Mouse (Mus musculus): ENCODE results near the gene Fbxw4.

DNA sequence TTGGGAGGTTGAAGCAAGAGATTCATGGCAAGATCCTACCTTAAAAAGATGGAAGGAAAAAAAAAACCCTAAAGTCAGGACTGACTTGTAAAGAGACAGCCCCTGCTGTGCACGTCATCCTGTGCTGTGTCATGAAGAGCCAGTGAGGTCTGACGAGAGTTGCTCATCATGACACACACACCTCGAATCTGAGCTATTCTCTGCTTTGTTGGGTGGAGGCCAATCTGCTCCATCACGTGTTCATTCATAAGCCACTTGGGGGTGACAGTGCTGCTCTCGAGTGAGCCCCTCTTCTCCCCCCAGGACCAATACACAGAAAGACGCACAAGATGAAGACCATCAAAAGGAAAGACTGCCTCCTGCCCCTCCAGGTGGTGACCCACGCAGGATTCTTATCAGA, 126.5 kb downstream of the Fbxw4 start:
- TF ChIP-seq CTCF (IDR thresholded peaks at IDR 0.05; ENCODE audit: low read depth) = no peak
- no peak for TF ChIP-seq EP300 (optimal IDR thresholded peaks at IDR 0.05)

Measured in stomach, postnatal 0 days (tissue).